Comparison of ENCODE assay signal across 23 mouse cellular contexts in the genomic region with DNA sequence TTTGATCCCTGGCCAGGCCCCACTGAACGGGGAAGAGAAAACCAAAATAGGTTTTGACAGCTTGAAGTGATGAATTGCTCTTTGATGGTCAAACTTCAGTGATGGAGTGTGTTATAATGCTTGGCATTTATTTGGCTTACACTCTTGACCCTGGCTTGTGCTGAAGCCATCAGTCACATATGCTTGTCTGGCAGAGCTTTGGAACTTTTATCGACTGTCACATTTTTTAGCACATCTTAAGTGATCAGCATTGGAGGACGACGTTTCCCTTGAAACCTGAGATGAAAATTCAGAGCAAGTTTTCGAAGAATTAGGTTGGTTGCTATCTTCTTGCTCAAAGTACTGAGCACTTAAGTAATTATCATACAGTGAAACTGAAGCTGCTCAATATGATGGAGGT.
DNase-seq lines count a peak whose midpoint lies in the region; ATAC-seq lines count a peak whose summit lies in the region.
"Had no signal": no experiment of that assay in that cellular context is flagged by ENCODE, and none has a peak within 500 bp of the region (broad histone marks: within the 10 kb centered on the region; RNA-seq: fewer than 3 reads in every experiment).

No protein-coding gene starts in this region.

- no peaks in the 10 kb centered on the region for H3K9me3 ChIP-seq in hindbrain, embryonic 13.5 days
- no peaks in the 10 kb centered on the region for H3K9me3 ChIP-seq in hindbrain, embryonic 14.5 days (ENCODE audit: control insufficient read depth, low read length)
- H3K9me3 ChIP-seq: embryonic facial prominence, embryonic 12.5 days; forebrain, embryonic 15.5 days; hindbrain, embryonic 10.5 days had no signal

- H3K4me3 ChIP-seq in hindbrain, embryonic 13.5 days = no peak overlapping the region
- no peak overlapping the region for H3K4me3 ChIP-seq in hindbrain, embryonic 14.5 days (replicated peaks; ENCODE audit: low read length)
- H3K4me3 ChIP-seq: embryonic facial prominence, embryonic 12.5 days; forebrain, embryonic 15.5 days; hindbrain, embryonic 10.5 days had no signal

- H3K36me3 ChIP-seq in hindbrain, embryonic 13.5 days = no peaks in the 10 kb centered on the region
- H3K36me3 ChIP-seq in hindbrain, embryonic 14.5 days (replicated peaks; ENCODE audit: control insufficient read depth, insufficient read depth) = no peaks in the 10 kb centered on the region
- H3K36me3 ChIP-seq: embryonic facial prominence, embryonic 12.5 days; forebrain, embryonic 15.5 days; hindbrain, embryonic 10.5 days had no signal

- H3K27ac ChIP-seq in hindbrain, embryonic 13.5 days = no peak overlapping the region
- no peak overlapping the region for H3K27ac ChIP-seq in hindbrain, embryonic 14.5 days
- H3K27ac ChIP-seq: embryonic facial prominence, embryonic 12.5 days; forebrain, embryonic 15.5 days; hindbrain, embryonic 10.5 days had no signal

- no peak overlapping the region for H3K9ac ChIP-seq in hindbrain, embryonic 13.5 days
- no peak overlapping the region for H3K9ac ChIP-seq in hindbrain, embryonic 14.5 days
- H3K9ac ChIP-seq: embryonic facial prominence, embryonic 12.5 days; forebrain, embryonic 15.5 days had no signal

- 58% methylated on average over 5 of the region's 5 CpGs for WGBS in hindbrain, embryonic 13.5 days
- 63% methylated on average over 5 of the region's 5 CpGs for WGBS in hindbrain, embryonic 14.5 days

- 0 out of 2 replicates have a peak, but pooled peaks have one; percentile 10 for ATAC-seq in hindbrain, embryonic 13.5 days (ENCODE audit: low FRiP score)
- no peak for ATAC-seq in hindbrain, embryonic 14.5 days (ENCODE audit: low FRiP score)
- ATAC-seq: activated CD4-positive, CD25-positive, alpha-beta regulatory T cell, adult 4 months; forebrain, embryonic 15.5 days; hindbrain, embryonic 16.5 days; inflammation-experienced regulatory T-cells, adult 6 months; intestine, postnatal 0 days; Patski had no signal

- peak; percentile 1 for DNase-seq in adrenal gland, postnatal 10 days
- DNase-seq in adrenal gland, adult (ENCODE audit: inconsistent age in 2 of 2, low spot score in 1 of 2) = no peak
- no peak for DNase-seq in hindbrain, embryonic 14.5 days (ENCODE audit: low spot score)
- peak; percentile 53 for DNase-seq in embryo, embryonic 10 days (ENCODE audit: low spot score)
- DNase-seq in forelimb bud, embryonic 11.5 days (ENCODE audit: low read depth, low spot score) = peak; percentile 11
- DNase-seq in right cerebral cortex, postnatal 4 days = no peak
- DNase-seq in spleen, postnatal 10 days (ENCODE audit: low spot score in 2 of 2) = no peak
- DNase-seq: adrenal gland, postnatal 36 days; cerebellum, adult 2 months; cerebellum, postnatal 10 days; gastrocnemius, postnatal 10 days; heart, adult 18-20 months had no signal

- no peaks in the 10 kb centered on the region for H3K4me1 ChIP-seq in hindbrain, embryonic 13.5 days (replicated peaks)
- H3K4me1 ChIP-seq in hindbrain, embryonic 14.5 days (replicated peaks; ENCODE audit: control insufficient read depth, insufficient read depth, low read length) = no peaks in the 10 kb centered on the region
- H3K4me1 ChIP-seq: forebrain, embryonic 15.5 days; hindbrain, embryonic 10.5 days had no signal

- no peaks in the 10 kb centered on the region for H3K27me3 ChIP-seq in hindbrain, embryonic 13.5 days
- H3K27me3 ChIP-seq in hindbrain, embryonic 14.5 days (ENCODE audit: control insufficient read depth, insufficient read depth, low read length) = no peaks in the 10 kb centered on the region
- H3K27me3 ChIP-seq: CH12.LX; embryonic facial prominence, embryonic 12.5 days; forebrain, embryonic 15.5 days; Patski had no signal

- no peak overlapping the region for H3K4me2 ChIP-seq in hindbrain, embryonic 13.5 days
- H3K4me2 ChIP-seq in hindbrain, embryonic 14.5 days (replicated peaks) = no peak overlapping the region
- H3K4me2 ChIP-seq: embryonic facial prominence, embryonic 12.5 days; forebrain, embryonic 15.5 days; heart, embryonic 11.5 days had no signal

Comparison
In these comparisons a context has a peak if more than half of its experiments do, and no peak if none do; other contexts are left out.
1. DNase-seq: peak in adrenal gland, postnatal 10 days (single experiment), embryo, embryonic 10 days (single experiment) and forelimb bud, embryonic 11.5 days (single experiment); none in adrenal gland, adult (0 of 2), hindbrain, embryonic 14.5 days (single experiment), right cerebral cortex, postnatal 4 days (single experiment) and spleen, postnatal 10 days (0 of 2).